Mouse (Mus musculus) ES-E14 (cell line): Measurements from ENCODE around the gene Wdr24.

Experiments
- CHD2 ChIP-seq: IDR thresholded peaks from 2 replicates; pipeline ENCODE4 v1.6.1; 2014; ENCODE audit warnings: mild to moderate bottlenecking, low read depth, low read length, inconsistent platforms
- HCFC1 ChIP-seq: IDR thresholded peaks from 2 replicates; pipeline ENCODE4 v1.6.1; 2012; ENCODE audit warnings: low read length, inconsistent platforms, borderline replicate concordance; ENCODE audit not compliant: insufficient read depth
- MAFK ChIP-seq: IDR thresholded peaks from 2 replicates; pipeline ENCODE4 v1.6.1; 2014; ENCODE audit warnings: mild to moderate bottlenecking, low read depth, low read length, inconsistent platforms; ENCODE audit not compliant: insufficient read depth
- ZC3H11A ChIP-seq: IDR thresholded peaks from 2 replicates; pipeline ENCODE4 v1.6.1; 2012; ENCODE audit warnings: low read depth, mild to moderate bottlenecking, inconsistent platforms, low read length, borderline replicate concordance
- ZNF384 ChIP-seq: IDR thresholded peaks from 2 replicates; pipeline ENCODE4 v1.6.1; 2012; ENCODE audit warnings: low read depth, low read length, inconsistent platforms

DNA sequence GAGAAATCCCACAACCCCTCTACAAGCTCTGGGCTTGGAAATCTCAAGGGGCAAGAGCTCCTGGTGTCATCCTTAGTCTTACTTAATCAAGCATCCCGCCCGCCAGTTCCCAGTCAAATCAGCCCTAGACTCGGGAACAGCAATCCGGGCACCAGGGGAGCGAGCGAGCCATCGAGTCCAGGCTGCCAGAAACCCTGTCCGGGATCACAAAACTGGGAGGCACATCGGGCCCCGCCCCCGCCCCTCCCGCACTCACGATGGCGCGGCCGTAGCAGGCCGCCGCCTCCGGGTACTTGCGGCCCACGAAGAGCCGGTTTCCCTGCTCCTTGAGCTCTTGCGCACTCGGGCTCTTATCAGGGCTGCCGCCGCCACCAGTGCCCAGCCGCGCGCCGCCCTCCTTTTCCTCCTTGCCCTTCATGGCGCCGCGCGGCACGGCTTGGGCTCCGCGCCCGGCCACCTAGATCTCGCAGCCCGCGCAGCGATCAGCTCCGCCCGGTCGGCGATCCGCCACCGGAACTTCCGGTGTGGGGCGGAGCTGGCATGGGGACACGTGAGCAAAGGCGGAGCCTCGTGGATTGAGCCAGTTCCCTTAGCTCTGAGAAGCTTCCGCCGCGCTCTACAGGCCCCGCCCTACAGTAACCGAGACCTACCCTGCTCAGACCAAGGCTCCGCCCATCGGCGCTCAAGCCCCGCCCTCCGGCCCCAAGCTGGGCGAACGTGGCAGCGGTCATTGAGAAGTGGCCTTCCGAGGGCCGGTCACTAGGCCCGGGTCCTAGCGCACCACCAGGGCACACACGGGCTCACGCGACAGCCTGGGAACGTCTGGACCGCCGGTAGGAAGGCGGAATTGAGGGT lies 9.2 kb downstream of the Wdr24 start:
- TF ChIP-seq ZNF384 (no peak), ZC3H11A (no peak), MAFK (no peak), CHD2 (no peak), HCFC1 (peak; percentile 71)
